Mouse (Mus musculus): ENCODE results near the gene Miip.

The Miip gene

DNA sequence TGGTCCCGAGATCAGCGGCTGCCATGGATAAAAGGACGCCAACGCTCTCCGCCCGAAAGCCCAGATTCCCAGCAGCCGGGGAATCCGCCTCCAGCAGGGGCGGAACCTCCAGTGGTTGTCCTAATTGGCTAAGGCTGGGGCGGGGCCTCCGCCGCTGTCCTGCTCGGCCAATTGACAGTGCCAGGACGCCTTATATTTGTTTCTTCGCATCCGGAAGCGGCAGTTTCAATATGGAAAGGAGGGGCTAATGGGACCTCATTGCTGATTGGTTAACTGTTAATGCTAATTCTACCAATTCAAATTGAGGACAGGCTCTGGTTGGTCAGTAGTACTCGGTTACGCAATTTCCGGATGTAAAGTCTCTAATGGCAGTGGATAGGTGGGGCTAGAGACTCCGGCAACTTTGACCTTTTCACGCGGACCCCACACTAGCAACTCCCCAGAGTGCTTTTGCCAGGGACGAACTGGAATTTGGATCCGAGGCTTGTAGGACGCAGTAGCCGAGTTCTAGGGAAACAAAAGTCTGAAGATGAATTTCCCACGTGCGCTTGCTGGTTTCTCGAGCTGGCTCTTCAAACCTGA, at the start of gene Miip, which contains the start of gene Fv1:
Miip (minus strand) TSS at position 367 of the 582 bp plus-strand sequence.
Fv1 (plus strand) TSS at position 530 of the 582 bp plus-strand sequence.
- peak; percentile 85 for DNase-seq (ENCODE audit: low spot score)

- DNase-seq (ENCODE audit: low spot score), result no peak
Measured at GRCm38 (mm10) chr4:147909486-147909885, 40.9 kb upstream of the Miip start.

GRCm38 (mm10) chr4:147906230-147906629, 37.6 kb upstream of the Miip start:
- DNase-seq (ENCODE audit: low spot score), result no peak

DNA sequence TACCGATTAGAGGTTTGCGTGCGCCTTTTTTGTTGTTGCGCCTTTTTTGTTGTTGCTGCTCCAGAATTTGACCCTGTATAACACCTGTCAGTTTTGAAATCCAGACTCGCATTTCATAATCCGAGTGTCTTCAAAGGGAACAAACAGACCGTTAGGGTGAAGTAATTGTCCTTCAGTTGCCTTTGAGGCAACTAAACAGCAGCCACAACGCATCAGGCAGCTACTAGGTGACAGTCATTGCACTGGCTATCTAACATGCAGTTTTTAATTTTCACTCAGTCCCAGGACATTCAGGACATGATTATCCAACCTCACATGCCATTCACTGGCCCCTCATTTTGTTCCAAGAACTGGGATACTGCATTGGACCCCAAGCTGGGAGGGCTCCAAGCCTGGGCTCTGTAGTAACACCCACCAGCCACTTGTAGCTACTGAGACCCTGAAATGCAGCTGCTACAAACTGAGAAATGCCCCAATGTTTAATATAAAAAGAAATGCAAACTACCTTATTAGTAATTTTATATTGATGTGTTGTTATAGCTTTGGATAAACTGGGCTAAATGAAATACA, 36.6 kb upstream of the Miip start:
- DNase-seq (ENCODE audit: low spot score), result no peak

GRCm38 (mm10) chr4:147904313-147905089, 35.9 kb upstream of the Miip start, which contains the start of gene Mfn2:
Gene Mfn2 (minus strand): TSS chr4:147904704.
- peak; percentile 85 for DNase-seq (ENCODE audit: low spot score)

DNA sequence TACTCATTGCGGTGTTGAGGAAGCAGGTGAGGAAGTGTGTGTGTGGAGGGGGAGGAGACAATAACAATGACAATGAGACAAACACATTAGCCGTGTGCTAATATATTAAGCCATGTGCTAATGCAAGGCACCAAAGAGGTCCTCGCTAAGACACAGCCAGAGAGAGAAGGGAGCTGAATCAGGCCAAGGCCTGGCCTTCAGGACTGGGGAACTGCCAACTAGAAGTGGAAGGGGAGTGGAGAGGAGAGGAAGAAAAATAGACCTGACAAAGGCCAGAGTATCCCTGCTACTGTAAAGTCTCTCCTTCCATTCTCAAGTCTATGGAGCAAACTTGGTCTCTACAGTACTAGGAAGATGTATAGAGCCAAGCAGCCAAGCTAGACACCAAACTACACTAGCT, 35.0 kb upstream of the Miip start:
- no peak for DNase-seq (ENCODE audit: low spot score)

DNA sequence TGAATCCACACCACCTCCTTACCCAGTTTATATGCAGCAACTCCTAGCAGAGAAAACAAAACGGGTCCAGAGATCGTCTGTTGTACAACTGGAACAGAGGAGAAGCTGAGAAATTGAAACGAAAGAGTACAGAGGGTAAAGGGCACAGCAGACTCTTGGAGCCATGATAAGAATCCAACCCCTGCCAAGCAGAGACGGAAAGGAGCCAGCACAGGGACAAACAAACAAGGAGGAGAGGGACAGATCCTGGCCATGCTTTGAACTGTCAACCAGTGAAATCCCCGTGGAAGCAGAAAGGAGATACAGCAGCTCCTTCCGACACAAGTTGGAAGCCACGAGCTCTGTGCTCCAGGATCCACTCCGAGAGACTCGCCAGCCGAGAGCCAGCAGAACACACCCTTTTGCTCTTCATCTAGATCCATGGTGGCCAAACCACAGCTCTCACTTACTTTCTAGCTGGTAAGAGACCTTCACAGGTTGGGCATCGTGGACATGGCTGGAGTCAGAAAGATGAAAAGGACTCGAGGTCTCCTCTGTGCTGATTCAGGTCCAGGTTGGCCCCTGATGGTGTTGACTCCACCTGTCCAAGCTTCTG, 34.4 kb upstream of the Miip start:
- DNase-seq (ENCODE audit: low spot score), result no peak

GRCm38 (mm10) chr4:147900452-147900851, 31.8 kb upstream of the Miip start:
- DNase-seq (ENCODE audit: low spot score), result no peak

DNA sequence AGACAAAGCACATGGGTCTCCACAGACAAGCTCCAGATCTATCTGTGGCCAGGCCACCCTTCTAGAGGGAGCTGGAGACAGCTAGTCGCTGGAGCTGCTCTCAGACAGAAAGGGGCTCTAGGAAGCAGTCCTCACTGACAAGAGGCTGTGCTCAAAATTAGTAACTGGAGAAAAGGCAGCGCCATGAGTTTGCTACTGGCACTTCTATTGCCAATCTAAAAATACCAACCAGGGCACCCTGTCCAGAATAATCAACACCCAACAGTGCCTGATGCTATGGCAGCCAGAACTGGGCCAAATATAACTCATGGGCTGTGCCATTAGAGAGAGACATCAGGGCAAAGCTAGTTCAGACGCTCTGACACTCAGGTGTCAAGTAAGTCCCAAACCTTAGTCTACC, 28.7 kb upstream of the Miip start:
- DNase-seq (ENCODE audit: low spot score), result no peak

GRCm38 (mm10) chr4:147896411-147896810, 27.8 kb upstream of the Miip start:
- no peak for DNase-seq (ENCODE audit: low spot score)

- DNase-seq (ENCODE audit: low spot score), result no peak
Measured at GRCm38 (mm10) chr4:147895815-147896330, 27.3 kb upstream of the Miip start.

DNA sequence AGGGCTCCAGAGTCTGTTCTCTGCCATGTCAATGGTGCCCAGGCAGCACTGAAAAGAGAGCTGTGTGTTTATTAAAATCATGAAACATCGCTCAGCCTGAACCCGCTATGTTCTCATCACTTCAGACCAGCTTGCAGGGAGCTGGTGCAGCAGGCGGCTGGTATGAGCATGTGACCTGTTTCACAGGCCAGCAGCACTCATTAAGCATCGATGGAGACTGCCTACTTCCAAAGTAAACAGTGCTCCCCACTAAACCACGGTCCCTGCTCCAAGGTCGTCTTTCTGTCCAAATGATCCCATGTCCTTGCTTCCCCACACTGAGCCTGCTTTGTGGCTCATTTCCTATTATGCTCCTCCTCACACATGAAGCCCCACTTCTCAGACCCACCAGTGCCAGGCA, 21.7 kb upstream of the Miip start:
- DNase-seq (ENCODE audit: low spot score), result no peak

GRCm38 (mm10) chr4:147888237-147888636, 19.6 kb upstream of the Miip start:
- no peak for DNase-seq (ENCODE audit: low spot score)

GRCm38 (mm10) chr4:147887277-147887676, 18.7 kb upstream of the Miip start:
- no peak for DNase-seq (ENCODE audit: low spot score)

- DNase-seq (ENCODE audit: low spot score), result no peak
Measured at GRCm38 (mm10) chr4:147886158-147886557, 17.5 kb upstream of the Miip start.

DNA sequence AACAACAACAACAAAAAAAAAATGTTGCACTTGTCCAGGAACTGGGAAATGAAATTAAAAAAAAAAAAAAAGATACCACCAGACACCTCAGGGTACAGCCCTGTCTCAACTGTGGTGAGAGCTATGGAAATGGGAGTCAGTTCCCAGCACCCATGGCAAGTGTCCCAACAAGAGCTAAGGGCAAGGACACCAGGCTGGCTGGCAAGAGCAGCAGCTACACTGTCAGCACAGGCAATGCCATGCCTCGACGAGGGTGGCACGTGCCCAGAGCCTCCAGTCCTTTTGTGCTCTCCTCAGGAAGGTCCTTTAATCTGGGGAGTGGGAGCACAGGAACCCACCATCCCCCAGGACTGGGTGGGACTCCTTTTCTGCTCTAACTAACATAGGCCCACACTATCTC, 15.5 kb upstream of the Miip start:
- DNase-seq (ENCODE audit: low spot score), result no peak

- no peak for DNase-seq (ENCODE audit: low spot score)
Measured at GRCm38 (mm10) chr4:147883041-147883440, 14.4 kb upstream of the Miip start.

- DNase-seq (ENCODE audit: low spot score), result no peak
Measured at GRCm38 (mm10) chr4:147881792-147882191, 13.2 kb upstream of the Miip start.

GRCm38 (mm10) chr4:147879865-147880264, 11.2 kb upstream of the Miip start:
- no peak for DNase-seq (ENCODE audit: low spot score)

- DNase-seq (ENCODE audit: low spot score), result no peak
Measured at GRCm38 (mm10) chr4:147879456-147879855, 10.8 kb upstream of the Miip start.

DNA sequence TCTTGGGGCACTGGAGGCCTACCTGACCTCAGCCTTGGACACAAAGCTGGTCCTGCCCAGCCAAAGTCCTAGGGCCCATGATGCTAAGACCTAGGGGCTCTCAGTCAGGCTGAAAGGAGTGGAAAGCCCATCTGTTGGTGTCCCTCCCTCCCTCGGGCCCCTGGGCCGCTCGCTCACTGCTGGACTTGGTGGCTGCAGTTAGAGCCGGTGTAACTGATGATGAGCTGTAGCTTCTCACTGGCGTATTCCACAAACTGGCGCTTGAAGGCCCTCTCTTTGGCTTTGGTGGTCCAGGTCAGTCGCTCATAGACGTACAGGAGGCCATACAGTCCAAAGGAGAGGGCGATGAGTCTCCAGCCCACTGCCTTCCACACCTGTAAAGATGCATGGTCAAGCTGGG, 9.9 kb upstream of the Miip start:
- DNase-seq (ENCODE audit: low spot score), result no peak

DNA sequence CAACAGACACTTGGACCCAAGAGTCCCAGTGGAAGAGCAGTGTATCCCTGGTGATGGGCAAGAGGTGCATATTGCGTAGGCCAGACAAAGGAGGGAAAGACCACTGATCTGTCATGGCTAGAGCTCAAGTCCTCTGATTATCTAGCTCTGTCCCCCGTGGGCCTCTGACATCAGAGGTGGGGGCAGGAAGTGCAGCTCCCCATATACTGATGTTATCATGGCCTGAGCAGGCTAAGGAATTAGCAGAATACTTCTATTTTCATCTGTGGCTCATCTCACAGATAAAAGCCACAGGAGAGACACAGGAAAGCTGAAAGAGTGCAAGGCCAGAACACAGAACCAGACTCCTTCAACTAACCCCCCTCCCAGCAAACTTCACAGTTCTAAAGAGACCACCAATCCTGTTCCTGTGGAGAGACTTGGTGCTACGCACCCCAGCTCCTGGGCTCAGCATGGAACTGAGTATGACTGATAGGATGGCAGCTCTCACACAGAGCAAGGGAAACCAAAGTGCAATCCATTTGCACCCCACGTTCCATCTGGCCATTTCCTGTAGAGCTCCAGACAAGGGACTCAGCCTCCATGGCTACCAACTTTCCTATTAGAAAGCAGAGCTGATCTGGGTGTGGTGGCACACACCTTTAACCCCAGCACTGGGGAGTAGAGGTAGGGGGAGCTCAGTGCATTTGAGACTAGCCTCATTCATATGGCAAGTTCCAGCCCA, 7.4 kb upstream of the Miip start:
- no peak for DNase-seq (ENCODE audit: low spot score)
